Mouse (Mus musculus) MEL (cell line): ENCODE results near the gene Tmem182. TPM values are rescaled to one million over a fixed set of nuclear protein-coding genes. Genes with fewer than 3 reads are reported as not detected.

Experiments used
- DNase-seq: peaks from one replicate; pipeline ENCODE4 v3.0.0; 2011; ENCODE audit warnings: low read depth, low spot score
- H3K27ac ChIP-seq: 2 replicates; pipeline ENCODE4 v1.5.1; 2012; ENCODE audit warnings: low read depth, mild to moderate bottlenecking, control low read depth, low read length, moderate library complexity; ENCODE audit not compliant: control insufficient read depth
- H3K27me3 ChIP-seq, 2 experiments: fragments of 150-350 bp in 1 of 2; sonication (generic) in 1 of 2; 2 replicates each; pipeline ENCODE4 v1.6.1; 2012; ENCODE audit warnings: low read length in 2 of 2, mild to moderate bottlenecking in 2 of 2, improper control_type of control experiment in 1 of 2, moderate library complexity in 1 of 2; ENCODE audit not compliant: insufficient read depth in 2 of 2, control insufficient read depth in 1 of 2
- H3K36me3 ChIP-seq, 2 experiments: 2 replicates each; pipeline ENCODE4 v1.6.1; 2012 to 2014; ENCODE audit warnings: low read length in 2 of 2, improper control_type of control experiment in 1 of 2, inconsistent platforms in 1 of 2, mild to moderate bottlenecking in 1 of 2; ENCODE audit not compliant: insufficient read depth in 2 of 2, control insufficient read depth in 1 of 2
- H3K4me1 ChIP-seq, 2 experiments: fragments of 150-350 bp in 1 of 2; sonication (generic) in 1 of 2; 2 replicates each; pipeline ENCODE4 v1.6.1; 2012; ENCODE audit warnings: low read length in 2 of 2, improper control_type of control experiment in 1 of 2, mild to moderate bottlenecking in 1 of 2; ENCODE audit not compliant: insufficient read depth in 2 of 2, control insufficient read depth in 1 of 2
- H3K4me3 ChIP-seq, 2 experiments: fragments of 150-350 bp in 1 of 2; sonication (generic) in 1 of 2; 2 replicates each; pipeline ENCODE4 v1.5.1; 2012; ENCODE audit warnings: low read depth in 2 of 2, low read length in 2 of 2, mild to moderate bottlenecking in 2 of 2, moderate library complexity in 2 of 2, control low read depth in 1 of 2, improper control_type of control experiment in 1 of 2; ENCODE audit not compliant: control insufficient read depth in 1 of 2, insufficient read depth in 1 of 2
- H3K79me2 ChIP-seq: 2 replicates; pipeline ENCODE4 v1.6.1; 2012; ENCODE audit warnings: mild to moderate bottlenecking, low read length, moderate library complexity; ENCODE audit not compliant: control insufficient read depth, poor library complexity, insufficient read depth
- H3K9ac ChIP-seq: 2 replicates; pipeline ENCODE4 v1.6.1; 2012; ENCODE audit warnings: low read depth, mild to moderate bottlenecking, control low read depth, low read length, moderate library complexity; ENCODE audit not compliant: control insufficient read depth, poor library complexity, severe bottlenecking
- H3K9me3 ChIP-seq: fragments of 150-350 bp; sonication (generic); replicated peaks from 2 replicates; pipeline ENCODE4 v1.6.1; 2012; ENCODE audit warnings: mild to moderate bottlenecking, low read length, improper control_type of control experiment, moderate library complexity; ENCODE audit not compliant: insufficient read depth
- CTCF ChIP-seq, 3 experiments: IDR thresholded peaks in 2 of 3; conservative IDR thresholded peaks in 1 of 3; 2 replicates each; pipeline ENCODE4 v1.5.1; 2011 to 2012; ENCODE audit warnings: low read length in 3 of 3, low read depth in 2 of 3, mild to moderate bottlenecking in 2 of 3, improper control_type of control experiment in 1 of 3, inconsistent platforms in 1 of 3, mixed read lengths in 1 of 3, moderate library complexity in 1 of 3; ENCODE audit not compliant: control insufficient read depth in 1 of 3, insufficient read depth in 1 of 3, poor library complexity in 1 of 3, severe bottlenecking in 1 of 3
- GABPA ChIP-seq: IDR thresholded peaks from 2 replicates; pipeline ENCODE4 v1.6.1; 2012; ENCODE audit warnings: low read depth, mild to moderate bottlenecking, inconsistent platforms, low read length, improper control_type of control experiment, moderate library complexity
- JUND ChIP-seq: IDR thresholded peaks from 2 replicates; pipeline ENCODE4 v1.6.1; 2011; ENCODE audit warnings: low read depth, mild to moderate bottlenecking, improper control_type of control experiment, low read length
- KAT2A ChIP-seq: conservative IDR thresholded peaks from 2 replicates; pipeline ENCODE4 v1.6.1; 2012; ENCODE audit warnings: low read depth, low read length, improper control_type of control experiment, inconsistent platforms
- MAFK ChIP-seq: IDR thresholded peaks from 2 replicates; pipeline ENCODE4 v1.6.1; 2011; ENCODE audit warnings: low read depth, mild to moderate bottlenecking, low read length, improper control_type of control experiment, borderline replicate concordance
- MYC ChIP-seq: IDR thresholded peaks from 2 replicates; pipeline ENCODE4 v1.6.1; 2011; ENCODE audit warnings: low read depth, mild to moderate bottlenecking, low read length, improper control_type of control experiment, moderate library complexity
- NRF1 ChIP-seq: IDR thresholded peaks from 2 replicates; pipeline ENCODE4 v1.6.1; 2014; ENCODE audit warnings: low read depth, mild to moderate bottlenecking, inconsistent platforms, low read length, improper control_type of control experiment, moderate library complexity; ENCODE audit not compliant: poor library complexity, insufficient read depth, severe bottlenecking
- POLR2AphosphoS2 ChIP-seq: IDR thresholded peaks from 2 replicates; pipeline ENCODE4 v1.6.1; 2011; ENCODE audit warnings: low read length, improper control_type of control experiment
- POLR2AphosphoS5 ChIP-seq: IDR thresholded peaks from 2 replicates; pipeline ENCODE4 v1.6.1; 2012; ENCODE audit warnings: low read depth, borderline replicate concordance, mild to moderate bottlenecking, inconsistent platforms, low read length, moderate library complexity, mixed read lengths
- RAD21 ChIP-seq: IDR thresholded peaks from 2 replicates; pipeline ENCODE4 v1.6.1; 2011; ENCODE audit warnings: mild to moderate bottlenecking, low read depth, low read length, improper control_type of control experiment
- RCOR1 ChIP-seq: IDR thresholded peaks from 2 replicates; pipeline ENCODE4 v1.6.1; 2012; ENCODE audit warnings: low read depth, mild to moderate bottlenecking, inconsistent platforms, low read length, improper control_type of control experiment
- SMC3 ChIP-seq: IDR thresholded peaks from 2 replicates; pipeline ENCODE4 v1.6.1; 2011; ENCODE audit warnings: low read depth, low read length, improper control_type of control experiment
- TCF12 ChIP-seq: IDR thresholded peaks from 2 replicates; pipeline ENCODE4 v1.6.1; 2014; ENCODE audit warnings: low read depth, mild to moderate bottlenecking, inconsistent platforms, low read length, improper control_type of control experiment, moderate library complexity
- USF2 ChIP-seq, 2 experiments: IDR thresholded peaks; 2 replicates each; pipeline ENCODE4 v1.6.1; 2011 to 2012; ENCODE audit warnings: improper control_type of control experiment in 2 of 2, low read length in 2 of 2, borderline replicate concordance in 1 of 2, inconsistent platforms in 1 of 2, low read depth in 1 of 2, mild to moderate bottlenecking in 1 of 2; ENCODE audit not compliant: insufficient read depth in 1 of 2
- ZC3H11A ChIP-seq: IDR thresholded peaks from 2 replicates; pipeline ENCODE4 v1.6.1; 2012; ENCODE audit warnings: low read depth, mild to moderate bottlenecking, inconsistent platforms, low read length, improper control_type of control experiment
- ZMIZ1 ChIP-seq: IDR thresholded peaks from 2 replicates; pipeline ENCODE4 v1.6.1; 2012; ENCODE audit warnings: low read depth, mild to moderate bottlenecking, inconsistent platforms, low read length, improper control_type of control experiment, moderate library complexity
- polyA plus RNA-seq, 2 experiments: library from polyadenylated mRNA; stranded (reverse) in 1 of 2; unstranded in 1 of 2; fragments of >175 nt in 1 of 2; fragments of >200 nt in 1 of 2; gene quantifications; 2 replicates each; pipeline versions ENCODE4 v1.2.1 to v1.2.4; 2012; ENCODE audit warnings: low replicate concordance in 2 of 2, low read depth in 1 of 2; ENCODE audit not compliant: insufficient read length in 2 of 2, insufficient read depth in 1 of 2, missing spikeins in 1 of 2
- total RNA-seq: library from RNA; depleted of rRNA; stranded (reverse); fragments of 300-350 nt; gene quantifications from 2 replicates; pipeline ENCODE4 v1.2.3, GENCODE M21; 2012

The Tmem182 gene
- total and polyA plus RNA-seq, 3 experiments = not detected

DNA sequence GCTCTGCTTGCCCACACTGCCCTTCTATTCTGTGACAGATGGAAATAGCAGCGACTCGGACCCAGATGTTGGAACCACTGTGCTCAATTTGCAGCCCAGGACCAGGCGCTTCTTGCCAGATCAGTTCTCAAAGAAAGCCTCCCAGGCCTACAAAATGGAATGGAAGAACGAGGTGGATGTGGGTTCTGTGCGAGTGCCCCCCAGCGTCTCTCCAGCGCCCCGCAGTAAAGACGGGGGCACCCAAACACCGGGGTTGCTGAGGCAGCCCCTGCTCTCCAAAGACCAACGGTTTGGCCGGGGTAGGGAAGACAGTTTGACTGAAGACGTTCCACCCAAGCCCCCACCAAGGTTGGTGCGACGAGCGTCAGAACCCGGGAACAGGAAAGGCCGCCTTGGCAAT is 37.8 kb upstream of the Tmem182 start:
- Histone ChIP-seq H3K4me1 (peaks cover 0 to 3% of the 10 kb centered on the region in 2 experiments; a peak in 1 of 4 replicates), H3K27me3 (no peaks in the 10 kb centered on the region), H3K9me3 (no peaks in the 10 kb centered on the region), H3K9ac (no peak overlapping the region), H3K27ac (no peak overlapping the region), H3K4me3 (no peak overlapping the region), H3K79me2 (no peaks in the 10 kb centered on the region), H3K36me3 (no peaks in the 10 kb centered on the region)
- DNase-seq = no peak
- no peak for TF ChIP-seq ZC3H11A
- TF ChIP-seq POLR2AphosphoS5 = no peak
- no peak for TF ChIP-seq ZMIZ1
- no peak for TF ChIP-seq NRF1
- no peak for TF ChIP-seq SMC3
- TF ChIP-seq KAT2A = no peak
- TF ChIP-seq MAFK = no peak
- TF ChIP-seq JUND = no peak
- TF ChIP-seq USF2 (IDR thresholded peaks at IDR 0.05; ENCODE audit: borderline replicate concordance in 1 of 2, insufficient read depth in 1 of 2, low read depth in 1 of 2, low read length in 2 of 2) = no peak
- TF ChIP-seq RCOR1 = no peak
- no peak for TF ChIP-seq MYC
- no peak for TF ChIP-seq GABPA
- no peak for TF ChIP-seq POLR2AphosphoS2

GRCm38 (mm10) chr1:40768606-40769005 is 36.8 kb upstream of the Tmem182 start:
- H3K79me2 ChIP-seq = no peaks in the 10 kb centered on the region
- peaks cover 0 to 3% of the 10 kb centered on the region in 2 experiments; a peak in 1 of 4 replicates for H3K4me1 ChIP-seq
- no peak overlapping the region for H3K27ac ChIP-seq
- TF ChIP-seq TCF12 (no peak), SMC3 (peak; percentile 21; the same call in 1 of the 2 replicates), RAD21 (peak; percentile 1; the same call in 1 of the 2 replicates), CTCF (IDR thresholded peaks at IDR 0.05 in 2 of 3, conservative IDR thresholded peaks at IDR 0.05 in 1 of 3; ENCODE audit: control insufficient read depth in 1 of 3, insufficient read depth in 1 of 3, low read depth in 2 of 3, low read length in 3 of 3, poor library complexity in 1 of 3, severe bottlenecking in 1 of 3) (peak; percentile 37 to 60 (median 51); a peak in 5 of 6 replicates)
- TF ChIP-seq, all 39 proteins: peak for 3
- Histone ChIP-seq H3K27me3 (no peaks in the 10 kb centered on the region), H3K9ac (no peak overlapping the region), H3K36me3 (no peaks in the 10 kb centered on the region), H3K9me3 (no peaks in the 10 kb centered on the region), H3K4me3 (no peak overlapping the region)
- peak; percentile 42 for DNase-seq
